Mouse (Mus musculus): ENCODE data around the gene Fam189a1.

DNA sequence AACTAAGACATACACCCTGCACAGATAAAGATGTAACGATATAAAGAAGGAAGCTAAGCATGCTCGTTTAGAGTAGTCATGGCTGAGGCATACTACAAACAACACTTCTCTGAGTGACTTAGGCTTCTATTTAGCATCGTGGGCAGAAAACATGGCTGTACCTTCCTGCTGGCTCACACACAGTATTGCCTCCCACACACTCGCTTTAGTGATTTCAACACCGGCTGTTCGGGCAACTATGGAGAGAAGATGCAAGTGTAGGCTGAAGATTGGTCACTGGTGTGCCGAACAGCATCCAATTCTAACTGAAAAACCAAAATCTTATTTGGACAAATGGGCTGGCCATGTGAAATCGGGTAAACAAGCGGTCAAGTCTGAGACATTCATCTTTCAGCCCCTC, 44.7 kb downstream of the Fam189a1 start:
- TF ChIP-seq CTCF (conservative IDR thresholded peaks at IDR 0.05 in 1 of 2, IDR thresholded peaks at IDR 0.05 in 1 of 2; ENCODE audit: low read depth in 2 of 2, low read length in 2 of 2): no peak
- TF ChIP-seq SMC3 (IDR thresholded peaks at IDR 0.05; ENCODE audit: low read depth, low read length): no peak
- no peak for TF ChIP-seq MEF2A (IDR thresholded peaks at IDR 0.05; ENCODE audit: borderline replicate concordance, low read depth, low read length)
- TF ChIP-seq EP300 (IDR thresholded peaks at IDR 0.05; ENCODE audit: low read length): no peak
- TF ChIP-seq BHLHE40 (IDR thresholded peaks at IDR 0.05; ENCODE audit: low read depth, low read length): no peak
- TF ChIP-seq USF2 (conservative IDR thresholded peaks at IDR 0.05; ENCODE audit: low read depth, low read length): no peak
- TF ChIP-seq ZC3H11A (IDR thresholded peaks at IDR 0.05; ENCODE audit: low read depth, low read length): no peak
